Mouse (Mus musculus) lung, postnatal 0 days (tissue): ENCODE data around the gene Pkn1. TPM values are rescaled to one million over a fixed set of nuclear protein-coding genes. Genes with fewer than 3 reads are reported as not detected.

Experiments used
- ATAC-seq: fragments of 200-750 bp; cut with Nextera tagmentation; 2 replicates; pipeline ENCODE4 v1.8.0; 2017; ENCODE audit warnings: moderate library complexity
- DNase-seq: peaks from one replicate; pipeline ENCODE4 v3.0.0-alpha.2; 2016; ENCODE audit warnings: low spot score
- H3K27ac ChIP-seq: fragments of 300-500 bp; sonication (generic); 2 replicates; pipeline ENCODE4 v1.5.1; 2014; ENCODE audit warnings: antibody characterized with exemption, mild to moderate bottlenecking, low read length, mixed read lengths
- H3K27me3 ChIP-seq: fragments of 300-500 bp; sonication (generic); replicated peaks from 2 replicates; pipeline ENCODE4 v1.6.1; 2014; ENCODE audit warnings: low read length, mixed read lengths; ENCODE audit not compliant: insufficient read depth
- H3K36me3 ChIP-seq: fragments of 300-500 bp; sonication (generic); 2 replicates; pipeline ENCODE4 v1.6.1; 2014; ENCODE audit warnings: low read length, mixed read lengths; ENCODE audit not compliant: insufficient read depth
- H3K4me1 ChIP-seq: fragments of 300-500 bp; sonication (generic); 2 replicates; pipeline ENCODE4 v1.6.1; 2014; ENCODE audit warnings: antibody characterized with exemption, low read depth, low read length, mixed read lengths; ENCODE audit not compliant: insufficient read depth
- H3K4me2 ChIP-seq: fragments of 300-500 bp; sonication (generic); replicated peaks from 2 replicates; pipeline ENCODE4 v1.6.1; 2014; ENCODE audit warnings: low read depth, mild to moderate bottlenecking, low read length, moderate library complexity, mixed read lengths
- H3K4me3 ChIP-seq: fragments of 300-500 bp; sonication (generic); 2 replicates; pipeline ENCODE4 v1.5.1; 2014; ENCODE audit warnings: low read depth, low read length
- H3K9ac ChIP-seq: fragments of 300-500 bp; sonication (generic); replicated peaks from 2 replicates; pipeline ENCODE4 v1.6.1; 2014; ENCODE audit warnings: low read depth, mild to moderate bottlenecking
- H3K9me3 ChIP-seq: fragments of 300-500 bp; sonication (generic); 2 replicates; pipeline ENCODE4 v1.6.1; 2016; ENCODE audit warnings: low read length, mixed read lengths
- CTCF ChIP-seq: IDR thresholded peaks from 2 replicates; pipeline ENCODE4 v1.5.1; 2016; ENCODE audit warnings: antibody characterized with exemption, mild to moderate bottlenecking
- EP300 ChIP-seq: IDR thresholded peaks from 2 replicates; pipeline ENCODE4 v1.6.1; 2016; ENCODE audit warnings: antibody characterized with exemption, mild to moderate bottlenecking, control low read depth
- WGBS: fragments of 180-500 bp; shearing (Covaris S2); extraction: QIAGEN DNeasy Blood & Tissue Kit; methylation state at CpG from one replicate; pipeline ENCODE4 v1.1.7; 2014; 5-methylcytosine and 5-hydroxymethylcytosine counted together
- polyA plus RNA-seq: library from polyadenylated mRNA; unstranded; fragments of >200 nt; fragmentation: Nextera tagmentation; extraction: Ambion mirVana; gene quantifications from 2 replicates; pipeline ENCODE4 v1.2.1, GENCODE M21; 2015

Gene Pkn1
- polyA plus RNA-seq, 1 experiment from 2014 or later: 32.2 TPM

DNA sequence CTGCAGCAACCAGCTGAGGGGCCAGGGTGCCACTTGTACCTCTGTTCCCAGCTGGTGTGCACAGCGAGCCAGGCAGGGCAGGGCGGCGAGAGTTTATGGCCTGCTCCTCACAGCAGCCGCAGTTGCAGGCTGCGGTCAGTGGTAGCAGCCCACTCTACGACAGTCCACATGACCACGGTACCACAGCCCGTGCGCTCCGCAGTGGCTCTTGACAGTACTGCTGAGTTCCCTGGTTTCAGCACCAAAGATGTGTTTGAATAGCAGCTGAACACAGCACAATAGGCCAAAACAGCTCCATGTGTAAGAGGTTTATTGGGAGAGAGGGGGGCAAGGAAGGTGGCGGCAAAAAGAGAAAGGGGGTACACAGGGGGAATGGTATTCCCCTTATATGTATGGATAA, 51.5 kb downstream of the Pkn1 start:
- WGBS: 95% methylated on average over 11 of the region's 11 CpGs
- ATAC-seq: no peak
- H3K4me1 ChIP-seq: no peaks in the 10 kb centered on the region
- no peaks in the 10 kb centered on the region for H3K36me3 ChIP-seq
- no peaks in the 10 kb centered on the region for H3K9me3 ChIP-seq
- H3K4me3 ChIP-seq: no peak overlapping the region
- H3K9ac ChIP-seq: no peak overlapping the region
- no peaks in the 10 kb centered on the region for H3K27me3 ChIP-seq
- H3K27ac ChIP-seq: no peak overlapping the region
- no peak for DNase-seq
- no peak overlapping the region for H3K4me2 ChIP-seq
- TF ChIP-seq CTCF: no peak
- TF ChIP-seq EP300: no peak

- H3K36me3 ChIP-seq: no peaks in the 10 kb centered on the region
- no peak overlapping the region for H3K4me3 ChIP-seq
- H3K9ac ChIP-seq: no peak overlapping the region
- H3K4me1 ChIP-seq: no peaks in the 10 kb centered on the region
- H3K27ac ChIP-seq: no peak overlapping the region
- 59% methylated on average over 5 of the region's 5 CpGs for WGBS
- no peaks in the 10 kb centered on the region for H3K9me3 ChIP-seq
- ATAC-seq (no peak), DNase-seq (no peak)
- no peak overlapping the region for H3K4me2 ChIP-seq
- no peaks in the 10 kb centered on the region for H3K27me3 ChIP-seq
- TF ChIP-seq EP300 (no peak), CTCF (no peak)
Measured at GRCm38 (mm10) chr8:83639649-83640048, 59.3 kb downstream of the Pkn1 start.

- H3K9ac ChIP-seq: no peak overlapping the region
- no peak overlapping the region for H3K4me3 ChIP-seq
- H3K4me2 ChIP-seq: no peak overlapping the region
- H3K4me1 ChIP-seq: no peaks in the 10 kb centered on the region
- WGBS: 53% methylated on average over 4 of the region's 4 CpGs
- TF ChIP-seq EP300 (no peak), CTCF (no peak)
- no peak overlapping the region for H3K27ac ChIP-seq
- no peaks in the 10 kb centered on the region for H3K27me3 ChIP-seq
- no peaks in the 10 kb centered on the region for H3K36me3 ChIP-seq
- no peaks in the 10 kb centered on the region for H3K9me3 ChIP-seq
- DNase-seq (no peak), ATAC-seq (no peak)
Measured at GRCm38 (mm10) chr8:83638856-83639255, 60.1 kb downstream of the Pkn1 start.

DNA sequence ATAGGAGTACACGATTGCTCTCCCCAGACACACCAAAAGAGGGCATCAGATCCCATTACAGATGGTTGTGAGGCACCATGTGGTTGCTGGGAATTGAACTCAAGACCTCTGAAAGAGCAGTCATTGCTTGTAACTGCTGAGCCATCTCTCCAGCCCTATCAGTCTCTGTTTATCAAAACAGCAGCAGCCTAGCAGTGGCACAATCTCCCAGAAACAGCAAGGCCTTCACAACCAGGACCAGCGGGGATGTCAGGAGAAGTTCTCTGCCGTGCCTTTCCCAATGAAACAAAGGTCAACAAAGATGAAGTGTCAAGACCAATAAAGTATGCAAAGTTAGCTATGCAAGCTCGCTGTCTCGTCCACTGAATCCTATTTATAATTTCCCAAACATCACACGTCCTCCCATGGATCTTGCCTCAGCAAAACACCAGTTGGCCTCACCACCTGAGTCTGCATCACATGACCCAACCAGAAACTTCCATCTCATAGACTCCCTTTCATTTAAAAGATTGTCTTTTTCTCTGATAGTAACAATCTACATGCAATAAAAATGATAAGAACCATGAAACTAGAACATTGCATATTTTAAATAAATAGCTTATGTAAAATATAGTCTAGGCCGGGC, 66.8 kb downstream of the Pkn1 start:
- no peaks in the 10 kb centered on the region for H3K9me3 ChIP-seq
- H3K27me3 ChIP-seq: no peaks in the 10 kb centered on the region
- no peak overlapping the region for H3K9ac ChIP-seq
- 71% methylated on average over 7 of the region's 7 CpGs for WGBS
- no peaks in the 10 kb centered on the region for H3K36me3 ChIP-seq
- DNase-seq (no peak), ATAC-seq (no peak)
- H3K4me2 ChIP-seq: no peak overlapping the region
- no peak overlapping the region for H3K4me3 ChIP-seq
- TF ChIP-seq CTCF: no peak
- TF ChIP-seq EP300: no peak
- H3K4me1 ChIP-seq: no peaks in the 10 kb centered on the region
- H3K27ac ChIP-seq: no peak overlapping the region

GRCm38 (mm10) chr8:83625676-83626299, 73.2 kb downstream of the Pkn1 start:
- Histone ChIP-seq H3K9me3 (no peaks in the 10 kb centered on the region), H3K36me3 (no peaks in the 10 kb centered on the region), H3K4me3 (no peak overlapping the region), H3K9ac (no peak overlapping the region), H3K4me2 (no peak overlapping the region), H3K27me3 (no peaks in the 10 kb centered on the region), H3K27ac (no peak overlapping the region), H3K4me1 (no peaks in the 10 kb centered on the region)
- WGBS: 71% methylated on average over 6 of the region's 6 CpGs
- ATAC-seq: no peak
- DNase-seq: no peak
- TF ChIP-seq EP300 (no peak), CTCF (no peak)

- TF ChIP-seq CTCF (peak; percentile 80), EP300 (no peak)
- ATAC-seq (peak; percentile 45; the same call in 1 of the 2 replicates), DNase-seq (peak; percentile 58)
- no peak overlapping the region for H3K9ac ChIP-seq
- H3K9me3 ChIP-seq: no peaks in the 10 kb centered on the region
- WGBS: 31% methylated on average over 3 of the region's 3 CpGs
- no peak overlapping the region for H3K27ac ChIP-seq
- H3K4me3 ChIP-seq: no peak overlapping the region
- H3K27me3 ChIP-seq: no peaks in the 10 kb centered on the region
- H3K4me1 ChIP-seq: no peaks in the 10 kb centered on the region
- H3K36me3 ChIP-seq: no peaks in the 10 kb centered on the region
- no peak overlapping the region for H3K4me2 ChIP-seq
Measured at GRCm38 (mm10) chr8:83624739-83625138, 74.2 kb downstream of the Pkn1 start.
